Mouse (Mus musculus): ENCODE data around the gene Fam78a. TPM values are rescaled to one million over a fixed set of nuclear protein-coding genes. Genes with fewer than 3 reads are reported as not detected.

Fam78a gene
- polyA plus RNA-seq, 1 experiment, result 3.0 TPM

GRCm38 (mm10) chr2:32058716-32059115 is 25.9 kb downstream of the Fam78a start:
- H3K4me1 ChIP-seq (ENCODE audit: control insufficient read depth, insufficient read depth, low read length), result no peaks in the 10 kb centered on the region
- H3K36me3 ChIP-seq (ENCODE audit: control insufficient read depth, insufficient read depth, low read length, poor library complexity, severe bottlenecking), result no peaks in the 10 kb centered on the region
- no peaks in the 10 kb centered on the region for H3K9me3 ChIP-seq (replicated peaks; ENCODE audit: control insufficient read depth, insufficient read depth, low read length, poor library complexity, severe bottlenecking)
- no peak overlapping the region for H3K27ac ChIP-seq (ENCODE audit: insufficient read depth, low read length)
- no peak for TF ChIP-seq EP300 (IDR thresholded peaks at IDR 0.05; ENCODE audit: insufficient read depth, low read depth, low read length)
- H3K27me3 ChIP-seq (ENCODE audit: control insufficient read depth, insufficient read depth, low read length, poor library complexity, severe bottlenecking), result no peaks in the 10 kb centered on the region
- no peak overlapping the region for H3K4me3 ChIP-seq (ENCODE audit: low read depth, low read length)
- no peak overlapping the region for H3K9ac ChIP-seq (ENCODE audit: low read depth, poor library complexity, severe bottlenecking)

- Histone ChIP-seq H3K4me1 (ENCODE audit: control insufficient read depth, insufficient read depth, low read length) (no peaks in the 10 kb centered on the region), H3K27me3 (ENCODE audit: control insufficient read depth, insufficient read depth, low read length, poor library complexity, severe bottlenecking) (no peaks in the 10 kb centered on the region), H3K9ac (ENCODE audit: low read depth, poor library complexity, severe bottlenecking) (no peak overlapping the region), H3K27ac (ENCODE audit: insufficient read depth, low read length) (no peak overlapping the region), H3K4me3 (ENCODE audit: low read depth, low read length) (no peak overlapping the region), H3K36me3 (ENCODE audit: control insufficient read depth, insufficient read depth, low read length, poor library complexity, severe bottlenecking) (no peaks in the 10 kb centered on the region), H3K9me3 (replicated peaks; ENCODE audit: control insufficient read depth, insufficient read depth, low read length, poor library complexity, severe bottlenecking) (no peaks in the 10 kb centered on the region)
- TF ChIP-seq CTCF (IDR thresholded peaks at IDR 0.05; ENCODE audit: low read depth, low read length), result no peak
- no peak for TF ChIP-seq POLR2A (IDR thresholded peaks at IDR 0.05; ENCODE audit: insufficient read depth, low read length)
- no peak for TF ChIP-seq EP300 (IDR thresholded peaks at IDR 0.05; ENCODE audit: insufficient read depth, low read depth, low read length)
Measured at GRCm38 (mm10) chr2:32058241-32058640, 26.4 kb downstream of the Fam78a start.

GRCm38 (mm10) chr2:32057794-32058193 is 26.9 kb downstream of the Fam78a start:
- Histone ChIP-seq H3K27ac (ENCODE audit: insufficient read depth, low read length) (no peak overlapping the region), H3K27me3 (ENCODE audit: control insufficient read depth, insufficient read depth, low read length, poor library complexity, severe bottlenecking) (no peaks in the 10 kb centered on the region), H3K9ac (ENCODE audit: low read depth, poor library complexity, severe bottlenecking) (no peak overlapping the region), H3K9me3 (replicated peaks; ENCODE audit: control insufficient read depth, insufficient read depth, low read length, poor library complexity, severe bottlenecking) (no peaks in the 10 kb centered on the region), H3K36me3 (ENCODE audit: control insufficient read depth, insufficient read depth, low read length, poor library complexity, severe bottlenecking) (no peaks in the 10 kb centered on the region), H3K4me3 (ENCODE audit: low read depth, low read length) (no peak overlapping the region), H3K4me1 (ENCODE audit: control insufficient read depth, insufficient read depth, low read length) (no peaks in the 10 kb centered on the region)
- TF ChIP-seq POLR2A (IDR thresholded peaks at IDR 0.05; ENCODE audit: insufficient read depth, low read length) (no peak), CTCF (IDR thresholded peaks at IDR 0.05; ENCODE audit: low read depth, low read length) (no peak), EP300 (IDR thresholded peaks at IDR 0.05; ENCODE audit: insufficient read depth, low read depth, low read length) (no peak)

- Histone ChIP-seq H3K27ac (ENCODE audit: insufficient read depth, low read length) (no peak overlapping the region), H3K9ac (ENCODE audit: low read depth, poor library complexity, severe bottlenecking) (no peak overlapping the region), H3K4me3 (ENCODE audit: low read depth, low read length) (no peak overlapping the region), H3K27me3 (ENCODE audit: control insufficient read depth, insufficient read depth, low read length, poor library complexity, severe bottlenecking) (no peaks in the 10 kb centered on the region), H3K9me3 (replicated peaks; ENCODE audit: control insufficient read depth, insufficient read depth, low read length, poor library complexity, severe bottlenecking) (no peaks in the 10 kb centered on the region), H3K36me3 (ENCODE audit: control insufficient read depth, insufficient read depth, low read length, poor library complexity, severe bottlenecking) (peaks cover 3% of the 10 kb centered on the region), H3K4me1 (ENCODE audit: control insufficient read depth, insufficient read depth, low read length) (no peaks in the 10 kb centered on the region)
- TF ChIP-seq EP300 (IDR thresholded peaks at IDR 0.05; ENCODE audit: insufficient read depth, low read depth, low read length) (no peak), CTCF (IDR thresholded peaks at IDR 0.05; ENCODE audit: low read depth, low read length) (no peak), POLR2A (IDR thresholded peaks at IDR 0.05; ENCODE audit: insufficient read depth, low read length) (no peak)
Measured at GRCm38 (mm10) chr2:32057360-32057759, 27.3 kb downstream of the Fam78a start.

- Histone ChIP-seq H3K27me3 (ENCODE audit: control insufficient read depth, insufficient read depth, low read length, poor library complexity, severe bottlenecking) (no peaks in the 10 kb centered on the region), H3K36me3 (ENCODE audit: control insufficient read depth, insufficient read depth, low read length, poor library complexity, severe bottlenecking) (peaks cover 7% of the 10 kb centered on the region), H3K9ac (ENCODE audit: low read depth, poor library complexity, severe bottlenecking) (no peak overlapping the region), H3K27ac (ENCODE audit: insufficient read depth, low read length) (no peak overlapping the region), H3K4me1 (ENCODE audit: control insufficient read depth, insufficient read depth, low read length) (no peaks in the 10 kb centered on the region), H3K4me3 (ENCODE audit: low read depth, low read length) (no peak overlapping the region), H3K9me3 (replicated peaks; ENCODE audit: control insufficient read depth, insufficient read depth, low read length, poor library complexity, severe bottlenecking) (no peaks in the 10 kb centered on the region)
- TF ChIP-seq EP300 (IDR thresholded peaks at IDR 0.05; ENCODE audit: insufficient read depth, low read depth, low read length) (no peak), CTCF (IDR thresholded peaks at IDR 0.05; ENCODE audit: low read depth, low read length) (no peak), POLR2A (IDR thresholded peaks at IDR 0.05; ENCODE audit: insufficient read depth, low read length) (no peak)
Measured at GRCm38 (mm10) chr2:32056524-32056923, 28.1 kb downstream of the Fam78a start.

GRCm38 (mm10) chr2:32055357-32055965 is 29.2 kb downstream of the Fam78a start:
- Histone ChIP-seq H3K4me3 (ENCODE audit: low read depth, low read length) (no peak overlapping the region), H3K36me3 (ENCODE audit: control insufficient read depth, insufficient read depth, low read length, poor library complexity, severe bottlenecking) (peaks cover 7% of the 10 kb centered on the region), H3K9ac (ENCODE audit: low read depth, poor library complexity, severe bottlenecking) (no peak overlapping the region), H3K4me1 (ENCODE audit: control insufficient read depth, insufficient read depth, low read length) (no peaks in the 10 kb centered on the region), H3K27ac (ENCODE audit: insufficient read depth, low read length) (no peak overlapping the region), H3K9me3 (replicated peaks; ENCODE audit: control insufficient read depth, insufficient read depth, low read length, poor library complexity, severe bottlenecking) (no peaks in the 10 kb centered on the region), H3K27me3 (ENCODE audit: control insufficient read depth, insufficient read depth, low read length, poor library complexity, severe bottlenecking) (no peaks in the 10 kb centered on the region)
- no peak for TF ChIP-seq CTCF (IDR thresholded peaks at IDR 0.05; ENCODE audit: low read depth, low read length)
- no peak for TF ChIP-seq EP300 (IDR thresholded peaks at IDR 0.05; ENCODE audit: insufficient read depth, low read depth, low read length)
- TF ChIP-seq POLR2A (IDR thresholded peaks at IDR 0.05; ENCODE audit: insufficient read depth, low read length), result no peak

Measured in ES-Bruce4 (cell line).